In genomic region chr16:42126061-42126460, GRCm38 (mm10) we compare ENCODE assay signal across 16 mouse cellular contexts.
"Had no signal": no experiment of that assay in that cellular context is flagged by ENCODE, and none has a peak within 500 bp of the region (broad histone marks: within the 10 kb centered on the region; RNA-seq: fewer than 3 reads in every experiment).

No protein-coding gene starts in this region.

- H3K9ac ChIP-seq: neural tube, embryonic 13.5 days; neural tube, embryonic 15.5 days; stomach, embryonic 15.5 days had no signal

- H3K36me3 ChIP-seq: neural tube, embryonic 13.5 days; neural tube, embryonic 15.5 days; stomach, embryonic 15.5 days had no signal

- H3K27ac ChIP-seq: neural tube, embryonic 13.5 days; neural tube, embryonic 15.5 days; stomach, embryonic 15.5 days; stomach, postnatal 0 days had no signal

- H3K4me3 ChIP-seq: neural tube, embryonic 13.5 days; neural tube, embryonic 15.5 days; stomach, embryonic 15.5 days had no signal

- H3K4me2 ChIP-seq: neural tube, embryonic 13.5 days; neural tube, embryonic 15.5 days; stomach, embryonic 15.5 days had no signal

- H3K4me1 ChIP-seq: neural tube, embryonic 15.5 days; stomach, embryonic 15.5 days had no signal

- H3K9me3 ChIP-seq: neural tube, embryonic 13.5 days; neural tube, embryonic 15.5 days; stomach, embryonic 15.5 days had no signal

- DNase-seq: retina, postnatal 1 day; right cerebral cortex, adult 18-20 months; right cerebral cortex, postnatal 14 days; right cerebral cortex, postnatal 25 days; right cerebral cortex, postnatal 4 days; spleen, adult 18-20 months; thymus, adult 18-20 months; thymus, adult 2 months; thymus, postnatal 14 days; thymus, postnatal 25 days; thymus, postnatal 36 days; thymus, postnatal 4 days had no signal

- H3K27me3 ChIP-seq: neural tube, embryonic 13.5 days; neural tube, embryonic 15.5 days; stomach, embryonic 15.5 days had no signal
